Mouse (Mus musculus) CH12.LX (cell line): ENCODE measurements around the gene Nxpe3. TPM values are rescaled to one million over a fixed set of nuclear protein-coding genes. Genes with fewer than 3 reads are reported as not detected.

Experiments used
- DNase-seq: peaks from one replicate; pipeline ENCODE4 v3.0.0-alpha.2; 2013; ENCODE audit errors: extremely low read depth
- H3K27ac ChIP-seq: 2 replicates; pipeline ENCODE4 v1.5.1; 2012; ENCODE audit warnings: low read depth, mild to moderate bottlenecking, control low read depth, moderate library complexity; ENCODE audit not compliant: insufficient read depth
- H3K27me3 ChIP-seq: replicated peaks from 2 replicates; pipeline ENCODE3; 2012; ENCODE audit warnings: inconsistent platforms
- H3K36me3 ChIP-seq, 2 experiments: replicated peaks in 1 of 2; 2 replicates each; pipeline versions ENCODE3 to v1.6.1; 2012; ENCODE audit warnings: inconsistent platforms in 1 of 2, low read length in 1 of 2, mild to moderate bottlenecking in 1 of 2, mixed read lengths in 1 of 2, moderate library complexity in 1 of 2; ENCODE audit not compliant: control insufficient read depth in 1 of 2, insufficient read depth in 1 of 2
- H3K4me1 ChIP-seq, 2 experiments: 2 replicates each; pipeline ENCODE4 v1.6.1; 2012; ENCODE audit warnings: inconsistent platforms in 1 of 2, moderate library complexity in 1 of 2; ENCODE audit not compliant: insufficient read depth in 2 of 2, control insufficient read depth in 1 of 2
- H3K4me2 ChIP-seq: 2 replicates; pipeline ENCODE4 v1.6.1; 2012; ENCODE audit warnings: low read depth, mild to moderate bottlenecking, control low read depth; ENCODE audit not compliant: poor library complexity, insufficient read depth, severe bottlenecking
- H3K4me3 ChIP-seq, 3 experiments: fragments of 150-350 bp in 1 of 3; sonication (generic) in 1 of 3; replicated peaks in 1 of 3; 2 replicates each; pipeline versions ENCODE3 to v1.5.1; 2011 to 2012; ENCODE audit warnings: low read depth in 2 of 3, low read length in 2 of 3, mild to moderate bottlenecking in 2 of 3, moderate library complexity in 2 of 3, control low read depth in 1 of 3, improper control_type of control experiment in 1 of 3, inconsistent platforms in 1 of 3, mixed read lengths in 1 of 3; ENCODE audit not compliant: poor library complexity in 1 of 3
- H3K79me2 ChIP-seq: replicated peaks from 2 replicates; pipeline ENCODE4 v1.6.1; 2012; ENCODE audit warnings: mild to moderate bottlenecking, moderate library complexity; ENCODE audit not compliant: control insufficient read depth, poor library complexity, insufficient read depth, severe bottlenecking; ENCODE audit errors: extremely low read depth
- H3K9ac ChIP-seq: 2 replicates; pipeline ENCODE4 v1.6.1; 2012; ENCODE audit warnings: low read depth, mild to moderate bottlenecking, control low read depth, moderate library complexity; ENCODE audit not compliant: insufficient read depth
- H3K9me3 ChIP-seq: replicated peaks from 2 replicates; pipeline ENCODE3; 2012; ENCODE audit warnings: low read length, inconsistent platforms, mixed read lengths
- CHD1 ChIP-seq: IDR thresholded peaks from 2 replicates; pipeline ENCODE4 v1.6.1; 2012; ENCODE audit warnings: low read depth, low read length, improper control_type of control experiment, inconsistent platforms
- CHD2 ChIP-seq: IDR thresholded peaks from 2 replicates; pipeline ENCODE4 v1.6.1; 2011; ENCODE audit warnings: low read length, improper control_type of control experiment
- E2F4 ChIP-seq: IDR thresholded peaks from 2 replicates; pipeline ENCODE4 v1.6.1; 2011; ENCODE audit warnings: low read depth, low read length, improper control_type of control experiment; ENCODE audit not compliant: insufficient replicate concordance
- ELF1 ChIP-seq: IDR thresholded peaks from 2 replicates; pipeline ENCODE4 v1.6.1; 2014; ENCODE audit warnings: low read depth, mild to moderate bottlenecking, inconsistent platforms, low read length, improper control_type of control experiment
- EP300 ChIP-seq: IDR thresholded peaks from 2 replicates; pipeline ENCODE4 v1.6.1; 2011; ENCODE audit warnings: low read length, improper control_type of control experiment
- ETS1 ChIP-seq: conservative IDR thresholded peaks from 2 replicates; pipeline ENCODE4 v1.6.1; 2012; ENCODE audit warnings: low read depth, mild to moderate bottlenecking, inconsistent platforms, low read length, improper control_type of control experiment, moderate library complexity
- GABPA ChIP-seq: IDR thresholded peaks from 2 replicates; pipeline ENCODE4 v1.6.1; 2012; ENCODE audit warnings: low read depth, low read length, improper control_type of control experiment, inconsistent platforms; ENCODE audit not compliant: insufficient replicate concordance
- HCFC1 ChIP-seq: IDR thresholded peaks from 2 replicates; pipeline ENCODE4 v1.6.1; 2012; ENCODE audit warnings: low read depth, mild to moderate bottlenecking, inconsistent platforms, low read length, improper control_type of control experiment
- JUND ChIP-seq: conservative IDR thresholded peaks from 2 replicates; pipeline ENCODE4 v1.6.1; 2011; ENCODE audit warnings: low read depth, low read length, improper control_type of control experiment
- KAT2A ChIP-seq: IDR thresholded peaks from 2 replicates; pipeline ENCODE4 v1.6.1; 2012; ENCODE audit warnings: low read length, improper control_type of control experiment, inconsistent platforms; ENCODE audit not compliant: insufficient replicate concordance
- MAFK ChIP-seq: IDR thresholded peaks from 2 replicates; pipeline ENCODE4 v1.6.1; 2011; ENCODE audit warnings: low read length, improper control_type of control experiment; ENCODE audit not compliant: insufficient replicate concordance
- MAX ChIP-seq: IDR thresholded peaks from 2 replicates; pipeline ENCODE4 v1.6.1; 2011; ENCODE audit warnings: low read length, improper control_type of control experiment
- MAZ ChIP-seq: IDR thresholded peaks from 2 replicates; pipeline ENCODE4 v1.6.1; 2012; ENCODE audit warnings: low read depth, mild to moderate bottlenecking, inconsistent platforms, low read length, improper control_type of control experiment, moderate library complexity
- MEF2A ChIP-seq: IDR thresholded peaks from 2 replicates; pipeline ENCODE4 v1.6.1; 2014; ENCODE audit warnings: low read depth, mild to moderate bottlenecking, inconsistent platforms, low read length, improper control_type of control experiment, borderline replicate concordance
- MXI1 ChIP-seq: IDR thresholded peaks from 2 replicates; pipeline ENCODE4 v1.6.1; 2011; ENCODE audit warnings: mild to moderate bottlenecking, low read depth, low read length, improper control_type of control experiment
- MYC ChIP-seq: IDR thresholded peaks from 2 replicates; pipeline ENCODE4 v1.6.1; 2011; ENCODE audit warnings: low read depth, mild to moderate bottlenecking, improper control_type of control experiment, low read length
- NELFE ChIP-seq: IDR thresholded peaks from 2 replicates; pipeline ENCODE4 v1.6.1; 2011; ENCODE audit warnings: low read depth, low read length, improper control_type of control experiment
- NRF1 ChIP-seq: IDR thresholded peaks from 2 replicates; pipeline ENCODE4 v1.6.1; 2014; ENCODE audit warnings: low read depth, mild to moderate bottlenecking, inconsistent platforms, low read length, improper control_type of control experiment, moderate library complexity
- PAX5 ChIP-seq: IDR thresholded peaks from 2 replicates; pipeline ENCODE4 v1.6.1; 2012; ENCODE audit warnings: low read length, inconsistent platforms, mixed read lengths
- POLR2A ChIP-seq: IDR thresholded peaks from 2 replicates; pipeline ENCODE4 v1.6.1; 2011; ENCODE audit warnings: low read depth, mild to moderate bottlenecking, improper control_type of control experiment, low read length
- RAD21 ChIP-seq: IDR thresholded peaks from 2 replicates; pipeline ENCODE4 v1.6.1; 2011; ENCODE audit warnings: low read depth, mild to moderate bottlenecking, low read length, improper control_type of control experiment, moderate library complexity
- RCOR1 ChIP-seq: conservative IDR thresholded peaks from 2 replicates; pipeline ENCODE4 v1.6.1; 2012; ENCODE audit warnings: low read depth, mild to moderate bottlenecking, inconsistent platforms, low read length, improper control_type of control experiment
- SIN3A ChIP-seq: IDR thresholded peaks from 2 replicates; pipeline ENCODE4 v1.6.1; 2012; ENCODE audit warnings: low read length, improper control_type of control experiment, inconsistent platforms
- UBTF ChIP-seq: IDR thresholded peaks from 2 replicates; pipeline ENCODE4 v1.6.1; 2012; ENCODE audit warnings: low read depth, mild to moderate bottlenecking, inconsistent platforms, low read length, improper control_type of control experiment, moderate library complexity
- USF2 ChIP-seq: conservative IDR thresholded peaks from 2 replicates; pipeline ENCODE4 v1.6.1; 2011; ENCODE audit warnings: low read depth, low read length, improper control_type of control experiment
- ZNF384 ChIP-seq: IDR thresholded peaks from 2 replicates; pipeline ENCODE4 v1.6.1; 2012; ENCODE audit warnings: low read depth, low read length, improper control_type of control experiment, inconsistent platforms
- dilution Hi-C: fragments of 300-500 bp; cut with MboI; formaldehyde crosslinking; loops from 2 replicates; pipeline ENCODE4 v1.14.3; 2020; ENCODE audit warnings: low sequenced_read_pairs; ENCODE audit not compliant: extremely low pct_unique_long_range_greater_than_20kb, extremely low pct_ligation_motif_present
- in situ Hi-C: fragments of 300-500 bp; cut with MboI; formaldehyde crosslinking; loops from 3 replicates; pipeline ENCODE4 v1.14.3; 2019; ENCODE audit warnings: low sequenced_read_pairs, low pct_ligation_motif_present, low pct_unique_long_range_greater_than_20kb, mixed read lengths
- polyA plus RNA-seq: library from polyadenylated mRNA; unstranded; fragments of >175 nt; gene quantifications from 2 replicates; pipeline ENCODE4 v1.2.1, GENCODE M21; 2012; ENCODE audit warnings: low read depth; ENCODE audit not compliant: insufficient read length
- total RNA-seq, 2 experiments: library from RNA; depleted of rRNA; stranded (reverse); fragments of 300-350 nt in 1 of 2; fragments of >200 nt in 1 of 2; gene quantifications; 2 replicates each; pipeline ENCODE4 v1.2.3; 2012 to 2014

The Nxpe3 gene
- total and polyA plus RNA-seq, 3 experiments = 5.4 to 12.3 (median 10.6) TPM

DNA sequence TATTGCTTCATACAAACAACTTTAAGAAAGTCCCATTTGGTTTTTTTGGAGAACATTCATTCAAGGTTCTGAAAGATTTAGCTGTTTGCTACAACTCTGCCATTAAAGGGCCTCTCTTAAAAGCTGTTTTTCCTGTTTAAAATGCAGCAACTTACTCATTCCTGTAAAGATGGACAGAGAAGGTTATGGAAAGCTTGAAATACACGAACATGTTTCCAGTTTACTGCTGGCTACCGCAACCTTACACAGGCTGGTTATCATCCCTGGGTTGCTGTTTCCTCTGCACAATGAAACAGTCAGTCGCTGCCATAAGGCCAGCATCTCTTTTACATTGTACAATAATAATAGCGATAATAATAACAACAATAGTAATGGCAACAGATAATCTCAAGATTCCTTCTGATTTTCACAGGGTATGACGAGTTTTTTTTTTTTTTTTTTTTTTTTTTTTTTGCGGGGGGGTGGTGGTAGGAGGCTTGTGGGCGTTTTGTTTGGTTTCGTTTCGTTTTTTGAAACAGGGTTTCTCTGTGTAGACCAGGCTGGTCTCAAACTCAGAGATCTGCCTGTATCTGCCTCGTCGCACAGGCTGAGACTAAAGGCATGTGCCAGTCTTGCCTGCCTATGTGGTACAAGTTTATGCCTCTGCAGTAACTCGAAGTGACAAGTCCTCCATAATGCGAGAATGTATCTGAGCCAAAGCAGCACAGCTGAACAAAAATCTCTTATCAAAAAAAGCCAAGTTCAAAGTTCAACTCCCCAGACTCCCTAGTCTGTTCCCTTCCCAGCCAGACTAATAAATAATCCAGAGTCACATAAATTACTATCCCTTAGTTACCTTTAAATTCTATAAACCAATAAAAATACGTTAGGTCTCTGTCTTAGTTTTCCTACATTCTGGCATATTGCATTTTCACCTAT, 7.0 kb upstream of the Nxpe3 start (continued):
- peak; percentile 25; the same call in 1 of the 2 replicates for TF ChIP-seq ETS1
- TF ChIP-seq, all 38 proteins: peak for 14

DNA sequence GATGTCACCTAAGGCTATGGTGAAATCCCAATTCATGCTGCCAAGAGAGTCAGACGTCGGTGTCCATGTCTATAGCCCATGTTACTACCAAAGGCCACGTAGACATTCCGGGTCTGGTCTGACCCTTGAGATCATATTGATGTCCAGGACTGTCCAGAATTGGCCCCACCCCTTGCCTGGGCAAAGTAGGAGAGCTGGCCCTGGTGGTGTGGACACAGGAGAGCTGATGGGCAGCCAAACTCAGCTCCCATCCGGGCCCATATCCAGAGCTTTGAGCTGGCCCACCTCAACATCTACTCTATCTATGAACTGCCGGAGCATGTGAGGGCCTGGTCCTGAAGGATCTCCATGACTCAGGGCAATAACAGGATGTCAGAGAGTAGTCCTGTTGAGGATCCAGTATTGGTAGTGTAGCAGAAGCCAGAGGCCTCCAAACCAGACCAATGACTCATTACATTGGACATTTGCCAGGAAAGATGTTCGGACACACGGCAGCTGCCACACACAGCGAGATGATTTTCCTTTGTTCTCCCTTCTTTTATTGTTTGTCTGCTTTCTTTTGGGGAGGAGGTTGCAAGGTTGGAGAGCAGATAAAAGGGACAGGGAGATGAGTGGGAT, 3.4 kb upstream of the Nxpe3 start:
- H3K27me3 ChIP-seq = no peaks in the 10 kb centered on the region
- H3K9ac ChIP-seq = no peak overlapping the region
- H3K4me2 ChIP-seq = no peak overlapping the region
- H3K36me3 ChIP-seq = peaks cover 0 to 2% of the 10 kb centered on the region in 2 experiments
- H3K4me1 ChIP-seq = peaks cover 20 to 40% of the 10 kb centered on the region in 2 experiments
- dilution Hi-C loops (no loop called here), in situ Hi-C loops (loop anchor here (5.0 kb wide), 1 partner anchor 49 kb away; no protein-coding TSS in a partner anchor)
- H3K4me3 ChIP-seq = no peak overlapping the region
- no peak overlapping the region for H3K27ac ChIP-seq
- DNase-seq = no peak
- TF ChIP-seq EP300 (no peak), PAX5 (no peak), POLR2A (no peak), MYC (no peak), MAFK (no peak), RCOR1 (no peak), E2F4 (no peak), CHD1 (no peak), UBTF (no peak), NELFE (no peak), MEF2A (no peak), RAD21 (no peak), GABPA (no peak), MXI1 (no peak), MAX (no peak)
- H3K79me2 ChIP-seq = peaks cover 17% of the 10 kb centered on the region
- H3K9me3 ChIP-seq = no peaks in the 10 kb centered on the region

DNA sequence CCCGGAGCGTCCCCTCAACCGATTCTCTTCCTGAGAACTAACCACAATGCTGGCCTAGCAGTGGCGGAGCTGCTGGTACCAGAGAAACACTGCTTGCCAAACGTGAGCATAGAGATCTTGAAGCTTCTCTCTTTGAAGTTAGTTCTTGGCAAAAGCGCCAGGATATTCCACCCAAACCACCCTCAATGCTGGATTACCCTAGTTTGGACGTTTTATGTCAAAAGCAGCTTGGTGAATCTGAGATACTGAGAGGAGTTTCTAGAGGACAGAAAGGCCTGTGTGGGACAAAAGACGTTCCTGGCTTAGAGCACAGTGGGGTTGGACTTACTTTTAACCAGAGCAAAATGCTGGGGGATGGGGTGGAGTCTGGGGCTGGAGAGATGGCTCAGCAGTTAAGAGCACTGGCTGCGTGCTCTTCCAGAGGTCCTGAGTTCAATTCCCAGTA, 588 bp upstream of the Nxpe3 start:
- dilution Hi-C loops (no loop called here), in situ Hi-C loops (loop anchor here (5.0 kb wide), 1 partner anchor 52 kb away; no protein-coding TSS in a partner anchor)
- Histone ChIP-seq H3K79me2 (peaks cover 29% of the 10 kb centered on the region), H3K27ac (peak overlapping the region; percentile 74), H3K4me1 (peaks cover 19 to 41% of the 10 kb centered on the region in 2 experiments), H3K9me3 (no peaks in the 10 kb centered on the region), H3K4me3 (peak overlapping the region; percentile 73 to 93 (median 76)), H3K36me3 (peaks cover 0 to 11% of the 10 kb centered on the region in 2 experiments), H3K9ac (peak overlapping the region; percentile 86), H3K27me3 (no peaks in the 10 kb centered on the region), H3K4me2 (peak overlapping the region; percentile 64)
- DNase-seq = peak; percentile 82
- TF ChIP-seq KAT2A (0 out of 2 replicates have a peak, but pooled peaks have one; percentile 46), MAZ (no peak), MAFK (no peak; the same call in 1 of the 2 replicates), NRF1 (no peak), CHD1 (no peak; the same call in none of the 2 replicates), JUND (0 out of 2 replicates have a peak, but pooled peaks have one; percentile 40), MEF2A (no peak; the same call in 1 of the 2 replicates), SIN3A (peak; percentile 64), HCFC1 (0 out of 2 replicates have a peak, but pooled peaks have one; percentile 1), ZNF384 (0 out of 2 replicates have a peak, but pooled peaks have one; percentile 3), USF2 (no peak), NELFE (no peak; the same call in 1 of the 2 replicates), CHD2 (no peak), MYC (no peak), RAD21 (no peak), MAX (0 out of 2 replicates have a peak, but pooled peaks have one; percentile 4), UBTF (no peak; the same call in 1 of the 2 replicates), ELF1 (no peak)
